Mouse (Mus musculus): ENCODE data around the gene Lcn8. TPM values are rescaled to one million over a fixed set of nuclear protein-coding genes. Genes with fewer than 3 reads are reported as not detected.
A peak's percentile ranks its signal among the peaks of the same experiment; 100 is the strongest.
"Not testable (repeated sequence)": the region's sequence is repeated elsewhere in the genome, so short reads cannot be mapped to it uniquely, and the experiment has no call there.

The Lcn8 gene
- polyA plus RNA-seq, 1 experiment: not detected

DNA sequence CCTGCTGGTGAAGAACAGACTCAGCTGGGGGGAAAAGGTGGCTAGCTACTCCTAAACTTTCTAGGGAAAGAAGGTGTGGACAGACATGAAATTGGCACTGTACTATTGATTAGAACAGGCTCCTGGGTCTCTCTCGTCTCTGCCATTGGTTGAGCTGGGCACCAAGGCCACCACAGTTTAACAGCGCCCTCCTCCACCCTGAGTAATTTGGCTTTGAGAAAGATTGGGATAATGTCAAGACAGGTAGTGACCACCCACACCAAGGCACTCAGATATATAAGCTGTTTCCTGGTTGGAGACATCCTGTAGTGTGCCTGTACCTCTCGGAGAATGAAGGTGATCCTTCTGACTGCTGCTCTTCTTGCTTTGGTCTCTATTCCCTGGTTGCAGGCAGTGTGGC is 23.6 kb downstream of the Lcn8 start, which contains the start of gene Lcn6:
Gene Lcn6 (plus strand): TSS at position 301 of the 400 bp plus-strand sequence.
- 85% methylated on average over 3 of the region's 3 CpGs for WGBS
- H3K4me1 ChIP-seq (ENCODE audit: control insufficient read depth, insufficient read depth, low read length): no peaks in the 10 kb centered on the region
- no peak within 1 kb of the TSS for H3K27ac ChIP-seq (ENCODE audit: control insufficient read depth, insufficient read depth, low read depth, low read length, poor library complexity)
- TF ChIP-seq CTCF (IDR thresholded peaks at IDR 0.05; ENCODE audit: control insufficient read depth, insufficient read depth, low read length) (no peak), POLR2A (IDR thresholded peaks at IDR 0.05; ENCODE audit: borderline replicate concordance, control insufficient read depth, low read depth, low read length) (no peak)
- H3K4me3 ChIP-seq (replicated peaks; ENCODE audit: control insufficient read depth, low read depth, low read length): no peak within 1 kb of the TSS

DNA sequence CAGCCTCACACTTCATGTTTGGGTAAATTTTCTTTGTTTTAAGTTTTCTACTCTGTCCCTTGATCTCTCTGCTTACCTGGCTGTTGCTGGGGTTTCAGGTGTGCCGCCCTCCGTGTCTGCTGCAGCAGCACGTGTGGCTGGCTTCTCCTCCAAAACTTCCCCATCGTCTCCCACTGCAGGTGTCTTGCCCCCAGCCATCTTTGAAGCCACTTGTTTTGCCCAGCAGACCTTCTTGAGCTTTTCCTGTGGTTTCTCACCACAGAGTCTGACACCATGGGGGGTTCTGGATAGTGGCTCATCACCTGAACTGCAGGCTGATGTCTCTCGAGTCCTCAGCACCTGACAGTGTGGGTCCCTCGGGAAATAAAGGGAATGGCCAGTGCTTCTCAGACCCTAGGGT is 26.6 kb downstream of the Lcn8 start:
- Histone ChIP-seq H3K4me3 (replicated peaks; ENCODE audit: control insufficient read depth, low read depth, low read length) (no peak overlapping the region), H3K4me1 (ENCODE audit: control insufficient read depth, insufficient read depth, low read length) (no peaks in the 10 kb centered on the region), H3K27ac (ENCODE audit: control insufficient read depth, insufficient read depth, low read depth, low read length, poor library complexity) (no peak overlapping the region)
- TF ChIP-seq CTCF (IDR thresholded peaks at IDR 0.05; ENCODE audit: control insufficient read depth, insufficient read depth, low read length) (no peak), POLR2A (IDR thresholded peaks at IDR 0.05; ENCODE audit: borderline replicate concordance, control insufficient read depth, low read depth, low read length) (no peak)
- 59% methylated on average over 6 of the region's 6 CpGs for WGBS

GRCm38 (mm10) chr2:25682426-25682825 is 29.5 kb downstream of the Lcn8 start, which contains the start of gene Lcn10:
Gene Lcn10 (plus strand): TSS chr2:25682726.
- Histone ChIP-seq H3K27ac (ENCODE audit: control insufficient read depth, insufficient read depth, low read depth, low read length, poor library complexity) (no peak within 1 kb of the TSS), H3K4me1 (ENCODE audit: control insufficient read depth, insufficient read depth, low read length) (no peaks in the 10 kb centered on the region), H3K4me3 (replicated peaks; ENCODE audit: control insufficient read depth, low read depth, low read length) (no peak within 1 kb of the TSS)
- 46% methylated on average over 2 of the region's 2 CpGs for WGBS
- TF ChIP-seq POLR2A (IDR thresholded peaks at IDR 0.05; ENCODE audit: borderline replicate concordance, control insufficient read depth, low read depth, low read length) (no peak), CTCF (IDR thresholded peaks at IDR 0.05; ENCODE audit: control insufficient read depth, insufficient read depth, low read length) (no peak)

- WGBS: 65% methylated on average over 4 of the region's 4 CpGs
- no peak for TF ChIP-seq POLR2A (IDR thresholded peaks at IDR 0.05; ENCODE audit: borderline replicate concordance, control insufficient read depth, low read depth, low read length)
- TF ChIP-seq CTCF (IDR thresholded peaks at IDR 0.05; ENCODE audit: control insufficient read depth, insufficient read depth, low read length): no peak
- Histone ChIP-seq H3K27ac (ENCODE audit: control insufficient read depth, insufficient read depth, low read depth, low read length, poor library complexity) (no peak overlapping the region), H3K4me3 (replicated peaks; ENCODE audit: control insufficient read depth, low read depth, low read length) (no peak overlapping the region), H3K4me1 (ENCODE audit: control insufficient read depth, insufficient read depth, low read length) (no peaks in the 10 kb centered on the region)
Observed at GRCm38 (mm10) chr2:25686941-25687340, 34.0 kb downstream of the Lcn8 start.

DNA sequence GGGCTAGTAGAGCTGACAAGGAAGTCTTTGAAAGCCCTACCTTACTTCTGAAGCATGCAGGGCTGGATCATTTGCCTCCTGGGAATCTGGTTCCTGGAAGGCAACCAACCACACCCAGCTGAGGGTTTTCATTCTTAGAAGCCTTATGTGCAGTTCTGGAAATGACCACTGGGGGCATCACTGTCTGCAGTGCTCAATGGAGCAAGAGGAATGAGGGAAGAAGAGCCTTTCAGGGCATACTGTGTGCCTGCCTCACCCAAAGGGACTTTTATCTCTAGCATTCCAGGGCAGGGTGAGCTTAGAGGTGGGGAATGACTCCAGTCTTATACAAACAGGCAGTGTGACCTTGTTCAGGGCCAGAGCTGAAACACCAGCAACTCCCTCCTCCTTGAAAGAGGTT is 41.7 kb downstream of the Lcn8 start:
- Histone ChIP-seq H3K4me3 (replicated peaks; ENCODE audit: control insufficient read depth, low read depth, low read length) (no peak overlapping the region), H3K27ac (ENCODE audit: control insufficient read depth, insufficient read depth, low read depth, low read length, poor library complexity) (no peak overlapping the region)
- TF ChIP-seq POLR2A (IDR thresholded peaks at IDR 0.05; ENCODE audit: borderline replicate concordance, control insufficient read depth, low read depth, low read length) (no peak), CTCF (IDR thresholded peaks at IDR 0.05; ENCODE audit: control insufficient read depth, insufficient read depth, low read length) (peak; percentile 52)

DNA sequence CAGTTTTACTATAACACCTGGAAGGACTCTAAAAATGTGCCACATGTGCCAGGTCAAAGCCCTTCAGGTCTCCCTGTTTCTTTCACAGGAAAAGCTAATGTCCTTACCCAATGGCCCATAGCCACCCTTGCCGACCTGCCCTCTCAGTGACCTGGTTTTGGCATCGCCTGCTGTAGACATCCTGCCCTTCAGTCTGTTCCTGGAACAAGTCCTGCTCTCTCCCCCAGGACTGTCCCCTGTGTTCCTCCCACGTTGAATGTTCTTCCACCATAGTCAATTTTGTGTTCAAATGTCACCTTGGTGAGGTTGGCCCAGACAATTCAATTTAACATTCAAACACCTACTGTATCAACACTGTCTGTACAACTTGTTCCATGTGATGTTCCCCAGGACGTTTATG is 44.0 kb downstream of the Lcn8 start:
- no peak for TF ChIP-seq CTCF (IDR thresholded peaks at IDR 0.05; ENCODE audit: control insufficient read depth, insufficient read depth, low read length)
- no peak for TF ChIP-seq POLR2A (IDR thresholded peaks at IDR 0.05; ENCODE audit: borderline replicate concordance, control insufficient read depth, low read depth, low read length)
- WGBS: 68% methylated on average over 4 of the region's 4 CpGs
- Histone ChIP-seq H3K4me3 (replicated peaks; ENCODE audit: control insufficient read depth, low read depth, low read length) (no peak overlapping the region), H3K27ac (ENCODE audit: control insufficient read depth, insufficient read depth, low read depth, low read length, poor library complexity) (no peak overlapping the region), H3K4me1 (ENCODE audit: control insufficient read depth, insufficient read depth, low read length) (no peaks in the 10 kb centered on the region)

More for the DNA sequence above, 41.7 kb downstream of the Lcn8 start:
- H3K4me1 ChIP-seq (ENCODE audit: control insufficient read depth, insufficient read depth, low read length): no peaks in the 10 kb centered on the region

DNA sequence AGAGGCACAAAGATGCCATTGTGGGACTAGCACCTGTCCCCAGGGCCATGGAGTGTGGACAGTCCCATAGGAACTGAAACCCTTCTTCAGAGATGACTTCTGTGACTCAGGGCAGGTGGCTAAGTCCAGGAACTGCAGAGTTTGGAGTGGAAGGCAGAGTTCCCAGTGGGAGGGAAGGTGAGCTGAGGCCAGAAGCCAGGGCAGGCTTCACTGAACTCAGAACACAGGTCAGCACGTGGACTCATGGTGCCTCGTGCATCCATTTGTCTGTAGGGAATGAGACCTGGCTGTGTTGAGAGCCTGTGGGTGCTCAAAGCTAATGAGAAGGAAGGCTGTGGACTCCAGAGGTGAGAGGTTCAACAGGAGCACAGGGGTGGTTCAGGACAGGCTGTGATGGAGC is 45.8 kb downstream of the Lcn8 start:
- no peaks in the 10 kb centered on the region for H3K4me1 ChIP-seq (ENCODE audit: control insufficient read depth, insufficient read depth, low read length)
- no peak overlapping the region for H3K4me3 ChIP-seq (replicated peaks; ENCODE audit: control insufficient read depth, low read depth, low read length)
- TF ChIP-seq CTCF (IDR thresholded peaks at IDR 0.05; ENCODE audit: control insufficient read depth, insufficient read depth, low read length) (no peak), POLR2A (IDR thresholded peaks at IDR 0.05; ENCODE audit: borderline replicate concordance, control insufficient read depth, low read depth, low read length) (no peak)
- no peak overlapping the region for H3K27ac ChIP-seq (ENCODE audit: control insufficient read depth, insufficient read depth, low read depth, low read length, poor library complexity)
- 78% methylated on average over 2 of the region's 2 CpGs for WGBS

DNA sequence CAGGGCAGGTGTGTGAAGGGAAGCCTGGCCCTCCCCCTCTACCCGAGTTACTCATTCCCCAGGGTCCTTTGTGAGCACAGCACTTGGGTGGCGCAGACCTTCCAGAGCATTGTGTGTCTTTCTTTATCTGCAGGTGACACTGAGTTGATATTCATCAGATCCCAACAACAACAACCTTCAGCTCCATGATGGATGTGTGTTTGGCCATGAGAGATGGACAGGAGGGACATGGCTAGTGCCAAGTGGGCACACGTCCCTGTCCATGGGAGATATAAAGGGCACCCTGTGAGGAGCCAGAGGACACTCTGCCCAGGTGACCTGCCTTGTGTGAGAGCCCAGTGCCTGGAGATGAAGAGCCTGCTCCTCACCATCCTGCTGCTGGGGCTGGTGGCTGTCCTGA is 46.8 kb downstream of the Lcn8 start, which contains the start of gene Obp2a:
Gene Obp2a (plus strand): TSS at position 301 of the 400 bp plus-strand sequence.
- not testable (repeated sequence) for H3K4me3 ChIP-seq (replicated peaks; ENCODE audit: control insufficient read depth, low read depth, low read length); H3K27ac ChIP-seq (ENCODE audit: control insufficient read depth, insufficient read depth, low read depth, low read length, poor library complexity); H3K4me1 ChIP-seq (ENCODE audit: control insufficient read depth, insufficient read depth, low read length)
- WGBS: 84% methylated on average over 3 of the region's 3 CpGs

DNA sequence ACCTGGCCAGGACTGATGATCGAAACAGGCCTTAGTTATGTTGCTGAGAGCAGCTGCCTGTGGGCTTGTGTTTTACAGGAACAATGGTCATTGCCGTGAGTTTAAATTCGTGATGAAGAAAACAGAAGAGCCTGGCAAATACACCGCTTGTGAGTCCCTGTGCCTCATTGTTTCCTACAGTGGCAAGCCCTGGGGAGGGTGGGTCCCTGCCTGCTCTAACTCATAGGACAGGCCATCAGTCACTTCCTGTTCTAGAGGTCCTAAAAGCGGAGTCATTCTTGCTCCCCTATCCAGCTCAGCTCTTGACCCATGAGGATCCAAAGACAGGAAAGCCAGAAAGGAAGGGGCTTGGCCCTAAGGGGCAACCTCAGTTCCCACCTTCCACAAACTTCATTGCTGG is 48.1 kb downstream of the Lcn8 start:
- TF ChIP-seq POLR2A (IDR thresholded peaks at IDR 0.05; ENCODE audit: borderline replicate concordance, control insufficient read depth, low read depth, low read length) (no peak), CTCF (IDR thresholded peaks at IDR 0.05; ENCODE audit: control insufficient read depth, insufficient read depth, low read length) (no peak)
- Histone ChIP-seq H3K4me3 (replicated peaks; ENCODE audit: control insufficient read depth, low read depth, low read length) (no peak overlapping the region), H3K27ac (ENCODE audit: control insufficient read depth, insufficient read depth, low read depth, low read length, poor library complexity) (no peak overlapping the region), H3K4me1 (ENCODE audit: control insufficient read depth, insufficient read depth, low read length) (no peaks in the 10 kb centered on the region)
- 50% methylated on average over 5 of the region's 5 CpGs for WGBS

Measured in bone marrow, adult 2 months (tissue).